Mouse (Mus musculus): ENCODE results near the gene Alg1.

- TF ChIP-seq CTCF (IDR thresholded peaks at IDR 0.05; ENCODE audit: extremely low read depth, insufficient read length, insufficient replicate concordance, low read depth, low read length) (no peak), POLR2A (IDR thresholded peaks at IDR 0.05; ENCODE audit: low read depth, low read length) (peak; percentile 43; the same call in 1 of the 2 replicates)
Observed at GRCm38 (mm10) chr16:5203668-5204433, 29.6 kb upstream of the Alg1 start, which contains the start of gene Nagpa.

Data from small intestine, adult 2 months (tissue).